Mouse (Mus musculus) gastrocnemius, postnatal 14 days (tissue): ENCODE data around the gene Snrnp70. TPM values are rescaled to one million over a fixed set of nuclear protein-coding genes. Genes with fewer than 3 reads are reported as not detected.

Experiments used
- DNase-seq: peaks from one replicate; pipeline ENCODE4 v3.0.0; 2021; ENCODE audit warnings: mixed read lengths
- intact Hi-C: fragments of 180-260 bp; cut with DNase I; formaldehyde crosslinking; loops from one replicate; pipeline ENCODE4 v1.15.1; 2025; ENCODE audit warnings: low total_unique reads
- total RNA-seq, 2 experiments: library from RNA; stranded (reverse); gene quantifications; 2 replicates each; pipeline ENCODE4 v1.2.3; 2021

Snrnp70 gene
- total RNA-seq, 2 experiments from 2014 or later, result 90.1 to 93.1 TPM

DNA sequence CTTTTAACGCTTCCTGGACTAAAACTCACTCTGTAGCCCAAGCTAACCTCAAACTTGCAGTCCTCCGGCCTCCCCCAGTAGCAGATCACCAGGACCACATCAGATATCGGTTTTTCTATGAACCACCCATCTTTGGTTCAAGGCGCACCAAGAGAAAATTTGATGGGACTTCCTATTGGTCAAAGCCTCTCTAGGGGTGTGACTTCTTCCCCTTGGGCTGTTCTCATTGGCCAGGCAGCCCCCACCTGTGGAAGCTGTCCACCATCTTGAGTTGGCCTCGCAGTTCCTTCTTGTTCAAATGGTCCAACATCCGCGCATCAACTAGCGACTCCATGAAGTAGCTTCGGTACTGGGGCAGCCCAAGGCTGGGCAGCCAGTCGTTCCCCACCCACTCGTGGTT lies 53.5 kb downstream of the Snrnp70 start:
- DNase-seq, result no peak
- intact Hi-C loops, result loop anchor here (5.0 kb wide), 1 partner anchor 40 kb away; no protein-coding TSS in a partner anchor

DNA sequence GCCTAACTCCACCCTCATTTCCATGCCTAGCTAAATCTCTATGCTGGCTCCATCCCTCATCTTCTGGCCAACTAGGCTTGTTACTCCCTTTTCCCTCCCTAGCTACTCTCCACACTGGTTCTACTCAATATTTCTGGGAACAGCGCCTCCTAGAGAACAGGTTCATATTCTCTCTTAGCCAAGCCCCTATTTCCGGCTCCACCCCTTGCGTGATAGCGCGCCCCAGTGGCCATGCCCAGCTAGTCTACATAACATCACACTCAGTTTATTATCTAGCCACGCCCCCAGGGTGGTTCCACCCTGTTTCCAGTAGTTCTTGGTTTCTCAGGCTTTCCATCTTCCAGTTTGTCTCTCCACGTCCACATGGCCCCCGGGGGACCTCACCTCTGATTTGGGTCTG lies 54.2 kb downstream of the Snrnp70 start:
- intact Hi-C loops, result loop anchor here (5.0 kb wide), 1 partner anchor 39 kb away; no protein-coding TSS in a partner anchor
- DNase-seq, result peak; percentile 81

DNA sequence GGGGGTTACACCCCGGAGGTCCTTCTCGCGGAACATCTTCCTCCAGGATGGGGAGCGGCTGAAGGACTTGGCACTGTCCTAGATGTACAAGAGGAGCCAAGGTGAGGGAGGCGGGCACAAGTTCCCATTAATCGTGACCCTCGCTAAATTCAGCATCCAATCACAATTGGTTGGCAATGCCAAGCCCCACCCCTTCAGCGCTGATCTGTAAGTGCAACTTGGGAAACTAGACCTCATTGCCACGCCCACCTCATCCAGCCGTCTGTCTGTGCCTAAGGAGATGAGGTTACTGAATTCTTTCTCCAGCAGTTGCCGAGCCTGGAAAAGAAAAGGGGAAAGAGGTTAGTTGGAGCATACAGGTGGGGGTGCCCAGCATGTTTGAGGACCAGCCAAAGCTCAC lies 54.9 kb downstream of the Snrnp70 start:
- intact Hi-C loops, result loop anchor here (5.0 kb wide), 1 partner anchor 38 kb away; no protein-coding TSS in a partner anchor
- DNase-seq, result peak; percentile 42

DNA sequence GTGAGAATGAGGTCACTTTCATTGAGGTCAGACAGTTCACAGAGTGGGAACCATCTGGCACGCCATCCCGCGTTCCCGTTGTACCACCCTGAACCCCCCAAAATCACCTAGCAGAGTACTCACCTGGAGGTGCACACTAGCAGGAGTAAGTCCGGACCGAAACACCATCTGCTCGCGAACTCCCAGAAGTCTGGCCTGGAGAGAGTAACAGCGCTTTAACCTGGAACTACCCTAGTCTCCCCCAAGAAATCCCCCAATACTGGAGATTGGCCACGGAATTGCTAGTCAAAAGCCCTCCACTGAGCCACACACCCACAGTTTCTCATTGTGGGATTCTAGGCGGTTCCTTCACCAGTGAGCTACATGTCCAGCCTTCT lies 55.5 kb downstream of the Snrnp70 start:
- no peak for DNase-seq
- intact Hi-C loops, result loop anchor here (5.0 kb wide), 1 partner anchor 38 kb away; no protein-coding TSS in a partner anchor

DNA sequence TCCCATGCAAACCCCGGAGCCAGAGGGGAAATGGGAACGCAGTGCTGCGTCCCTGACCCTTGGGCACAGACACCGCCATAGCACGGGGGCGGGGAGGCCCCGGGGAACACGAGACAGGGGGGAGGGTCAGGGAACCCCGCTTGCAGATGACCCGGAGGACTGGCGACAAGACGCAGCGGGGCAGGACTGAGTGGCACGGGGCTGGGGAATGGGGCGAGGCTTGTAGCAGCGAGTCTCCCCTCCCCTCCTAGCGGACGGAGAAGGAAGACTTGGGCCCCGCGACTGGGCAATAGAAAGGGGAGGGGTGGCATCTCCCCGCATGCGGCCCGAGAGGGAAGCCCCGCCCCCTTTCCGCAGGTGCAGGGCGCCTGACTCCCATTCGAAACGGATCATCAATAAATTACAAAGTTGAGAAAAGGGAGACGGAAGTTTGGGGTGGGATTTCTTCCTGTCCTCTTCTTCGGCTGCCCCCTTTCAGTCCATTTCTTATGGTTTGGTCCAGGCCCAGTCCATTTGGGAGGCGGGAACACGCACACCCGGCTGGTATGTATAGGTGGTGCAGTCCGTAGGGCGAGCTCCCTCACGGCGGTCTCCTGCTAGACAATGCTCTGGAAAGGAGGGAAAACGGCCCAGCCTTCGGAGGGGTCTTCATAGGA lies 56.0 kb downstream of the Snrnp70 start:
- intact Hi-C loops, result loop anchor here (5.0 kb wide), 1 partner anchor 37 kb away; no protein-coding TSS in a partner anchor
- peak; percentile 66 for DNase-seq

DNA sequence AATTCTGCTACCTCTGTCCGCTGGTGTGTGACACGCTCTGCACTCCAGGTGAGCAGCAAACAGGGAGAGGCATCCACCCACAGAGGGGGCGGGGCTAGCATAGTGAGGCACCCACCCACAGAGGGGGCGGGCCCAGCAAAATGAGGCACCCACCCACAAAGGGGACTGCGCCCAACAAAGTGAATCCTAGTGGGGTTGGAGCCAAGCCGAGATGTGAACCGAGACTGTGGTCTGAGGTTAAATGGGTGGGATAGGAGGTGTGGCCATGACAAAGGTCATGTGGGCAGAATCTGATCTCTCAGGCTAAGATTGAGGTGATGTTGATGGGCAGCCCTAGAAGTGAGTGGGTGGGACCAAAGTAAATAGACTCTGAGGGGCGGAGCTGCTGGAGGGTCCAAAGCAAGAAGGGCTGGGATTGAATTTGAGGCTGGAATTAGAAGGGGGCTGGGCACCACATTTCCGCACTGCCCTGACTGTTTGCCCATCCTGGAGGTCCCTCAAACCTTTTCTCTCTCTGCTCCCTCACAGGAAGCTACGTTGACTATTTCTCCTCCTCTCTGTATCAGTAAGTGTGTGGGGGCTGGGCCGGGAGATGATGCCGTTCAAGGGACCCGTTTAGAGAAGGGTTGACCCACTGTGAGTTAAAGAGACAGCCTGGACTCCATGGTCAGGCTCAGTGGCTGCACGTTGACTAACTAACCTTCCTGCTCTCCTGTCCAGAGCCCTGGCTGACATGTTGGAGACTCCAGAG lies 57.2 kb downstream of the Snrnp70 start:
- DNase-seq, result peak; percentile 41
- intact Hi-C loops, result no loop called here

DNA sequence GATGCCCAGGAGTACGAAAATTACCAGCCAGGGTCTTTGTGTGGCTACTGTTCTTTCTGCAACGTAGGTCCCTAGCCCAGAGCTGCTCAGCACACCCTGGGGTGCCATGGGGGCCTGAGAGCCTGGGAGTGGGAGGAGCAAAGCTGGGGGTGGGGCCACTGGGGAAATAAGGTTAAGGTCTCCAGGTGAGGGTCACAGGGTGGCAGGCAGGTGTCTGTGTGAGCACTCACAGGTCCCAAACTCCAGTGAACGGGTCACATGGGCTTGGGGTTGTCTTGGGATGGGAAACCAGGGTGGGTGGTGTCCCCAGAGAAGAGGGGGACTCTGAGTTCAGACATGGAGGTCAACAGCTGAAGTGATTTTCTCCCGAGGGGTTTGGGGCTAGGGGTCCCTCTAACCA lies 58.1 kb downstream of the Snrnp70 start:
- intact Hi-C loops, result no loop called here
- DNase-seq, result no peak

DNA sequence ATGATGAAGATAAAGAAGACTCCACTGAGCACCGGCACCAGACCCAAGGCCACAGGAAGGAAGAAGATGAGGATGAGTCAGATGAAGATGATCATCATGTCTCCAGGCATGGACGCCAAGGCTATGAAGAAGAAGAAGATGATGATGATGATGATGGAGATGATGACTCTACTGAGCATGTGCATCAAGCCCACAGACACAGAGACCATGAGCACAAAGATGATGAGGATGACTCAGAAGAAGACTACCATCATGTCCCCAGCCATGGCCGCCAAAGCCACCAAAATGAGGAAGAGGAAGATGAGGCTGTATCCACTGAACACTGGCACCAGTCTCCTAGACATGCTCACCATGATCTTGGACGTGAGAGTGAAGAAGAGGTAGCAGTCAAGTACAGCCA lies 59.2 kb downstream of the Snrnp70 start:
- DNase-seq, result no peak
- intact Hi-C loops, result no loop called here

DNA sequence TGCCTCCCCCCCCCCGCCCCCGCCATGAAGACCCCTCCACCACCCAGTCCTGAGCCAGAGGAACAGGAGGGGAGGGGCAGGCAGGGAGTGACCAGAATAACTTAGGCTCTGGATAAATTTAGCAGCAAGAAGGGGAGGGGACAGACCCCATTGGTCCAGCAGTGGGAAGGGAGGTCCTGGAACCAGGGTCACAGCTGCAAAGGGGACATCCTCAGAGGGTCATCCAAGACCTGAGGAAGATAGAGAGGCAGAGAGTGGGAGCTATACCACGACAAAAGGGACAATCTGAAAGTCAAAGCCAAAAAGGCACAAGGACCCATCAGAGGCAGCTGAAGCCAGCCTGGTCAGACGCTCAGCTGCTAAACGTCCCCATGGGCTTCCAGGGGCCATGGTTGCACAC lies 60.5 kb downstream of the Snrnp70 start, which contains the start of gene Hrc:
TSS of gene Hrc (plus strand) at position 235 of the 400 bp plus-strand sequence.
- peak; percentile 51 for DNase-seq
- intact Hi-C loops, result no loop called here

DNA sequence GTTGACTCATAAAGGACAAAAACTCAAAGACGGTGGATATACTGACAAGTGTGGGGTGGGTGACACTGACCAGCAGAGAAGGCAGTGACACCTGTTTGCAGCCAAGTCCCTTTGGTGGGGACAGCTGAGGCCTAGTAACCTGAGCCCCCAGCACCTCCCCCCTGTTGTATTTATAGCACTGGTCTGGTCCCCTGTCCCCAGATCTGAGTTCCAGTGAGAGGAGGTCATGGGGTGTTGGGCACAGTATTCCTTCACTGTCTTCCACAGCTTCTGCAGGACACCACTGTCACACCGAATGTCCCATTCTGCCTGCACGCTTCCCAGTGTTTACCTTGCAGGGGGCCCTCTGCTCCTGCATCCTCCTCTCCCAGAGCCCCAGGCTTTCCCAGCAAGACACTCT lies 60.9 kb downstream of the Snrnp70 start:
- peak; percentile 59 for DNase-seq
- intact Hi-C loops, result no loop called here

DNA sequence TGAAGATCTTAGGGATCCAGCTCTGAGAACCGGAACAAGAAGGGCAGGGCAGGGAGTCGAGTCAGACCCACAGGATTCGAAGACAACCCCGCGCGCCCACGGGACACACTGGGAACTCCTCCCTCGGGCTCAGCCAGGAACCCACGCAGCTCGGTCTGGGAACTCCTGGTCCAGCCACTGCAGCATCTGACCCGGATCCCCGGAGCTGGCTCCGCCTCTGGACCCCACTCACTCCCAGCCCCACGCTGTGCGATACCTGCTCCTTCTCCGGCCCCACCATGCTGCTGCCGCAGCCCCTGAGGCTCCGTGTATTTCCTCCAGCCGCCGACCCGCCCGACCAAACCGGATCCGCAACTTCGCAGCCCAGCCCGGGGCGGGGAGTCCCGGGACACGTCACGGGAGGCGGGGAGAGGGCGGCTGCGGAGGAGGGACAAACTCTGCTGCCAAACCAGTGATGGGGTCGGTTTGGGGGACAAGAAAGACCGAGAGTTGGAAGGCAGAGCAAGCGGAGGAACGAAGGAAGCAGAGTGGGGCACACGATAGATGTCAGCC lies 62.0 kb downstream of the Snrnp70 start, which contains the start of gene Trpm4:
TSS of gene Trpm4 (minus strand) at position 350 of the 552 bp plus-strand sequence.
- intact Hi-C loops, result no loop called here

DNA sequence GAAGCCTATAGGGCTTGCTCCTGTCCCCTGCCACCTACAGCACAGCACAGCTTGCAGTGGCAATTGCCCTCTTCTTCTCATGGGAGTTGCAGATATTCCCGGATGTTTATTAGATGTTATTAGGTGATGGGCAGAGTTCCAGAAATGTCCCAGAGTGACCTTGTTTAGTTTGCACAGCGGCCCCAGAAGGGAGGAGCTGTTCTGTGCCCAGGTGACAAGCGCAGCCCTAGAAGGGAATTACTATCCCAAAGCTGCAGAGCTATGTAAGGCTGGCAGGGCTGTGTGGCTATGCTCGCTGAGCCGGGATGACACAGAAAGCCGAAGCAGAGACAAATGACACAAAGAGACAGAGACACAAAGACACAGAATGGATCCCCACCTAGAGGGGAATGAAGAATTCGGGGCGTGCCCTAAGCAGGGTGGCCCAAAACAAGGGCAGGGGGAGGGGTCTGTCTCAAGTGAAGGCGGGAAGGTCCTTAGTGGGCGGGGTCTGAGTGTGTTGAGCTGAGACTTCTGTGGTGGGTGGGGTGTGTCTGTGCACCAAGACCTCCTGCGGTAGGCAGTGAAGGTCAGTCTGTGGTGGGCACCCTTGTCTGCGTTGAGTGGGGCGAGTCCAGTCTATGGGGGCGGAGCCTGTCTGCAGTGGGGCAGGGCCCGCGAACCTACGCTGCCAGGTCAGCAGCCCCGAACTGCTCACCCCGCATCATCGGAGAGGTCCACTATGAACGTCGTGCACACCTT lies 62.7 kb downstream of the Snrnp70 start:
- intact Hi-C loops, result no loop called here
- DNase-seq, result peak; percentile 52

More for the DNA sequence above, 62.0 kb downstream of the Snrnp70 start, which contains the start of gene Trpm4:
- peak; percentile 92 for DNase-seq

DNA sequence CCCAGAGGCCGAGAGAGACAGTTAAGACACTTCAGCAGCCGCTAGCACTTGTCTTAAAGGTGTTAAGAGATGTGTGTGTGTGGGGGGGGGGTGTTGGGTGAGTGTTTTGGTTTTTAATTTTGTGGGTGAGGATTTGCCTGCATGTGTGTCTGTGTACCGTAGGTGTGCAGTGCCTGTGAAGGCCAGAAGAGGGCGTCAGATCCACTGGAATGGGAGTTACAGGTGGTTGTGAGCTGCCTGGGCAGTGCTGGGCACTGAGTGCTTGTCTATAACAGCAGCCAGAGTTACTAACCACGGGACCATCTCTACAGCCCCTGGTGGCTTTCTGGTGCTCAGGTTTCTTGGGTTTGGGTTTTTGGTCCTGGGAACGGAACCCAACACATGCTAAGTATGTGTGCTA lies 64.0 kb downstream of the Snrnp70 start:
- DNase-seq, result no peak
- intact Hi-C loops, result no loop called here

DNA sequence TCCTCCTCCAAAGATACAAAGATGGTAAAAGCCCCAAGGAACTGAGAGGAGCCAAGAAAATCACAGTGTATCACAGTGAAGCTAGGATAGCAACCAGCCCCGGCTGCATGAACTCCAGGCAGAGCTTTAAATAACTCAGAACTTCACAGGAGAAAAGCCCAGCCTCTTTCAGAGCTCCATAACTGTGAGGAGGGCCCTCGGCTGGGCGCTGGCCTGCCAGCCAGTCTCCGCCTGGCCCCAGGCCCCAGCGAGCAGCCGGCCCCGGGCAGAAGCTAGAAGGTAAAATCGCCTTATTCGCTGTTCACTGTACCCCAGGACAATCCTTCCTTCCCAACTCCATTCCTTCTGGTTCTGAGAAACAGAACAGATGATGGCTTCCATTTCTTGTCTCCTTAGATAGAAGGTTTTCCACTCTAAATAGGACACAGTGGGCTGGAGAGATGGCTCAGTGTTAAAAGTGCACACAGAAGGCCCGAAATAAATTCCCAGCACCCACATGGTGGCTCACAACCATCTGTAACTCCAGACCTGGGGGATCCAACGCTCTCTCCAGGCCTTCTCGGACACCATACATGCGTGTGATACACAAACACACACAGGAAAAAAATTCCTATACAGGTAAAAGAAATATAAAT lies 66.6 kb downstream of the Snrnp70 start:
- DNase-seq, result no peak
- intact Hi-C loops, result no loop called here

Other genes with a start within 250 kb of the Snrnp70 start
- gene Pih1d1, start 241.4 kb downstream of the Snrnp70 start, total RNA-seq, result 10 to 100 TPM; 40.0 to 42.4 TPM
- 10 to 100 TPM; 21.4 to 23.2 TPM for gene Aldh16a1, start 241.2 kb downstream of the Snrnp70 start, total RNA-seq
- gene Slc17a7, start 231.8 kb downstream of the Snrnp70 start, total RNA-seq, result 1 to 10 TPM; 3.6 to 4.3 TPM
- under 1 TPM; 0.16 to 0.23 TPM for gene Gfy, start 216.2 kb downstream of the Snrnp70 start, total RNA-seq
- gene Pth2, start 214.7 kb downstream of the Snrnp70 start, total RNA-seq, result not detected
- gene Ccdc155, start 190.8 kb downstream of the Snrnp70 start, total RNA-seq, result 1 to 10 TPM; 2.1 to 2.6 TPM
- not detected for gene Dkkl1, start 183.6 kb downstream of the Snrnp70 start, total RNA-seq
- 10 to 100 TPM in 1 of 2 experiments, 1 to 10 TPM in 1; 7.1 to 10.9 TPM for gene Tead2, start 180.0 kb downstream of the Snrnp70 start, total RNA-seq
- 1 to 10 TPM; 1.4 to 1.5 TPM for gene Cd37, start 156.6 kb downstream of the Snrnp70 start, total RNA-seq
- not detected for gene Slc6a16, start 154.7 kb downstream of the Snrnp70 start, total RNA-seq
- gene Slc6a21, start 118.2 kb downstream of the Snrnp70 start, total RNA-seq, result not detected
- 10 to 100 TPM; 23.5 to 24.5 TPM for gene Trpm4, start 62.0 kb downstream of the Snrnp70 start, total RNA-seq
- gene Hrc, start 60.5 kb downstream of the Snrnp70 start, total RNA-seq, result 100 to 1,000 TPM; 711 to 744 TPM
- gene Ppfia3, start 28.7 kb downstream of the Snrnp70 start, total RNA-seq, result under 1 TPM; 0.69 to 0.78 TPM
- gene Lin7b, start 25.2 kb downstream of the Snrnp70 start, total RNA-seq, result 1 to 10 TPM in 1 of 2 experiments, under 1 TPM in 1; 0.49 to 1.6 TPM
- gene Kcna7, start 9.9 kb upstream of the Snrnp70 start, total RNA-seq, result 10 to 100 TPM; 39.6 to 44.1 TPM
- gene Ntf5, start 18.0 kb upstream of the Snrnp70 start, total RNA-seq, result 1 to 10 TPM; 2.3 to 2.6 TPM
- under 1 TPM in 1 of 2 experiments, not detected in 1; 0.35 TPM for gene Lhb, start 25.1 kb upstream of the Snrnp70 start, total RNA-seq
- gene Gys1, start 39.1 kb upstream of the Snrnp70 start, total RNA-seq, result 100 to 1,000 TPM; 167 to 213 TPM
- gene Ruvbl2, start 42.4 kb upstream of the Snrnp70 start, total RNA-seq, result 10 to 100 TPM; 20.3 to 23.7 TPM
- gene Ftl1, start 64.1 kb upstream of the Snrnp70 start, total RNA-seq, result 100 to 1,000 TPM; 119 to 132 TPM
- 10 to 100 TPM; 20.1 to 22.4 TPM for gene Bax, start 71.2 kb upstream of the Snrnp70 start, total RNA-seq
- not detected for gene Tulp2, start 86.1 kb upstream of the Snrnp70 start, total RNA-seq
- gene Gm45808, start 91.1 kb upstream of the Snrnp70 start, total RNA-seq, result 1 to 10 TPM; 6.0 to 6.2 TPM
- gene Dhdh, start 93.1 kb upstream of the Snrnp70 start, total RNA-seq, result 10 to 100 TPM in 1 of 2 experiments, 1 to 10 TPM in 1; 9.4 to 10.5 TPM
- 100 to 1,000 TPM; 100 TPM for gene Nucb1, start 114.7 kb upstream of the Snrnp70 start, total RNA-seq
- gene Ppp1r15a, start 130.5 kb upstream of the Snrnp70 start, total RNA-seq, result 10 to 100 TPM; 13.1 to 18.4 TPM
- gene Plekha4, start 130.6 kb upstream of the Snrnp70 start, total RNA-seq, result 10 to 100 TPM in 1 of 2 experiments, 1 to 10 TPM in 1; 6.8 to 14.8 TPM
- gene Hsd17b14, start 159.2 kb upstream of the Snrnp70 start, total RNA-seq, result 1 to 10 TPM; 1.7 to 2.3 TPM
- 10 to 100 TPM; 37.2 to 37.8 TPM for gene Bcat2, start 174.4 kb upstream of the Snrnp70 start, total RNA-seq
- gene Fgf21, start 219.7 kb upstream of the Snrnp70 start, total RNA-seq, result not detected
- gene Fut1, start 221.5 kb upstream of the Snrnp70 start, total RNA-seq, result under 1 TPM in 1 of 2 experiments, not detected in 1; 0.11 TPM
- gene Izumo1, start 226.1 kb upstream of the Snrnp70 start, total RNA-seq, result under 1 TPM; 0.12 to 0.18 TPM
- 10 to 100 TPM; 14.1 to 16.1 TPM for gene Rasip1, start 231.7 kb upstream of the Snrnp70 start, total RNA-seq
- gene Mamstr, start 244.2 kb upstream of the Snrnp70 start, total RNA-seq, result 10 to 100 TPM; 60.3 to 85.3 TPM